Comparison of ENCODE assay signal across 9 mouse cellular contexts in the genomic region with DNA sequence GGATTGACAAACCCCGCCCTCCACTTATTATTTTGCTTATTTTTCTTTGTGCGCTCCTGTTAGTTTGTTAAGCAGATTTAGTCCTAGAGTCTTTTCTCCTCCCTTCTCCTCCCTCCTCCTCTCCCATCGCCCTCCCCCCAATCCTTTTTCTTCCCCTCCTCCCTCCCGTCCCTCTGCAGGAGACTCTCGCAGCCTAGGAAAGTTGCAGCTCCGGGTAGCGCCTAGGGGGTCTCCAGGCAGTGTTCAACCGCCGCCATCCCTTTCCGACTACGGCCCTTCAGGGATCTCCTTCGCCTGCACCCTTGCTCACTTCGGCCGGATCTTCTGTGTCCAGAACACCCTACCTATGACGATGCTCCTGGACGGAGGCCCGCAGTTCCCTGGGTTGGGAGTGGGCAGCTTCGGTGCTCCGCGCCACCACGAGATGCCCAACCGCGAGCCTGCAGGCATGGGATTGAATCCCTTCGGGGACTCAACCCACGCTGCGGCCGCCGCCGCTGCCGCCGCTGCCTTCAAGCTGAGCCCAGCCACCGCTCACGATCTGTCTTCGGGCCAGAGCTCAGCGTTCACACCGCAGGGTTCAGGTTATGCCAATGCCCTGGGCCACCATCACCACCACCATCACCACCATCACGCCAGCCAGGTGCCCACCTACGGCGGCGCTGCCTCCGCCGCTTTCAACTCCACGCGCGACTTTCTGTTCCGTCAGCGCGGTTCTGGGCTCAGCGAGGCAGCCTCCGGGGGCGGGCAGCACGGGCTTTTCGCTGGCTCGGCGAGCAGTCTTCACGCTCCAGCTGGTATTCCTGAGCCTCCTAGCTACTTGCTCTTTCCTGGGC. TPM values are rescaled to one million over a fixed set of nuclear protein-coding genes. Genes with fewer than 3 reads are reported as not detected.
DNase-seq lines count a peak whose midpoint lies in the region; ATAC-seq and TF ChIP-seq lines count a peak whose summit lies in the region.
"Had no signal": no experiment of that assay in that cellular context is flagged by ENCODE, and none has a peak within 500 bp of the region (broad histone marks: within the 10 kb centered on the region; RNA-seq: fewer than 3 reads in every experiment).

No protein-coding gene starts in this region.

- TF ChIP-seq EP300 in stomach, postnatal 0 days (optimal IDR thresholded peaks at IDR 0.05), result no peak

- ATAC-seq in embryonic facial prominence, embryonic 12.5 days (ENCODE audit: insufficient number of reproducible peaks, insufficient read depth, low FRiP score, low TSS enrichment), result 0 out of 2 replicates have a peak, but pooled peaks have one; percentile 13
- ATAC-seq in limb, embryonic 12.5 days (ENCODE audit: insufficient number of reproducible peaks, insufficient read depth, low FRiP score, low TSS enrichment, low read depth), result peak; percentile 32; the same call in 1 of the 2 replicates
- no peak for ATAC-seq in stomach, postnatal 0 days (ENCODE audit: low FRiP score, low TSS enrichment)

- intact Hi-C loops in gastrocnemius, adult 2 months (cut with DNase I), result no loop called here

- WGBS in embryonic facial prominence, embryonic 12.5 days, result 24% methylated on average over 56 of the region's 56 CpGs
- 18% methylated on average over 53 of the region's 56 CpGs for WGBS in limb, embryonic 12.5 days
- 23% methylated on average over 53 of the region's 56 CpGs for WGBS in stomach, postnatal 0 days

- no peaks in the 10 kb centered on the region for H3K9me3 ChIP-seq in E14TG2a.4 (ENCODE audit: low read length)
- no peaks in the 10 kb centered on the region for H3K9me3 ChIP-seq in embryonic facial prominence, embryonic 12.5 days
- no peaks in the 10 kb centered on the region for H3K9me3 ChIP-seq in limb, embryonic 12.5 days
- H3K9me3 ChIP-seq in stomach, postnatal 0 days (ENCODE audit: control insufficient read depth, low read length), result no peaks in the 10 kb centered on the region

- H3K27me3 ChIP-seq in E14TG2a.4 (ENCODE audit: insufficient read depth, low read length), result no peaks in the 10 kb centered on the region
- H3K27me3 ChIP-seq in embryonic facial prominence, embryonic 12.5 days, result peaks cover 34% of the 10 kb centered on the region
- peaks cover 60% of the 10 kb centered on the region for H3K27me3 ChIP-seq in limb, embryonic 12.5 days
- no peaks in the 10 kb centered on the region for H3K27me3 ChIP-seq in stomach, postnatal 0 days (ENCODE audit: control insufficient read depth, insufficient read depth, low read length)

- no peak for TF ChIP-seq CTCF in gastrocnemius, adult 2 months (IDR thresholded peaks at IDR 0.05)
- no peak for TF ChIP-seq CTCF in E14TG2a.4 (conservative IDR thresholded peaks at IDR 0.05; ENCODE audit: low read length)
- no peak for TF ChIP-seq CTCF in stomach, postnatal 0 days (IDR thresholded peaks at IDR 0.05; ENCODE audit: low read depth)

- H3K27ac ChIP-seq in gastrocnemius, adult 2 months, result no peak overlapping the region
- 0 out of 2 replicates have a peak overlapping the region, but pooled peaks have one; percentile 6 for H3K27ac ChIP-seq in embryonic facial prominence, embryonic 12.5 days
- peak overlapping the region; percentile 78 for H3K27ac ChIP-seq in limb, embryonic 12.5 days
- H3K27ac ChIP-seq in stomach, postnatal 0 days (replicated peaks), result no peak overlapping the region

- H3K36me3 ChIP-seq in E14TG2a.4 (ENCODE audit: insufficient read depth, low read length), result peaks cover 31% of the 10 kb centered on the region
- no peaks in the 10 kb centered on the region for H3K36me3 ChIP-seq in embryonic facial prominence, embryonic 12.5 days
- H3K36me3 ChIP-seq in limb, embryonic 12.5 days, result no peaks in the 10 kb centered on the region
- H3K36me3 ChIP-seq in stomach, postnatal 0 days (ENCODE audit: control insufficient read depth, insufficient read depth, low read length), result no peaks in the 10 kb centered on the region

- DNase-seq in gastrocnemius, adult 2 months, result peak; percentile 13
- DNase-seq in gastrocnemius, adult 18-20 months (ENCODE audit: low spot score), result no peak
- DNase-seq in stomach, postnatal 0 days (ENCODE audit: low spot score), result no peak
- no peak for DNase-seq in layer of hippocampus, postnatal 14 days (ENCODE audit: low spot score in 2 of 2)
- DNase-seq in frontal cortex, postnatal 14 days (ENCODE audit: low spot score in 2 of 2), result no peak

- H3K4me1 ChIP-seq in E14TG2a.4 (replicated peaks; ENCODE audit: low read depth, low read length), result peaks cover 34% of the 10 kb centered on the region
- no peaks in the 10 kb centered on the region for H3K4me1 ChIP-seq in embryonic facial prominence, embryonic 12.5 days
- no peaks in the 10 kb centered on the region; the same call in 1 of the 2 replicates for H3K4me1 ChIP-seq in limb, embryonic 12.5 days (replicated peaks)
- H3K4me1 ChIP-seq in stomach, postnatal 0 days (replicated peaks; ENCODE audit: control insufficient read depth, insufficient read depth), result no peaks in the 10 kb centered on the region

- peak overlapping the region; percentile 54 for H3K4me2 ChIP-seq in embryonic facial prominence, embryonic 12.5 days (replicated peaks)
- H3K4me2 ChIP-seq in limb, embryonic 12.5 days, result peak overlapping the region; percentile 63
- H3K4me2 ChIP-seq in stomach, postnatal 0 days (replicated peaks; ENCODE audit: low read depth), result peak overlapping the region; percentile 44

- H3K4me3 ChIP-seq in gastrocnemius, adult 2 months, result peak overlapping the region; percentile 67
- H3K4me3 ChIP-seq in E14TG2a.4 (replicated peaks; ENCODE audit: low read length), result peak overlapping the region; percentile 88
- peak overlapping the region; percentile 37 for H3K4me3 ChIP-seq in embryonic facial prominence, embryonic 12.5 days
- peak overlapping the region; percentile 47 for H3K4me3 ChIP-seq in limb, embryonic 12.5 days (replicated peaks)
- H3K4me3 ChIP-seq in stomach, postnatal 0 days (ENCODE audit: low read depth, low read length), result peak overlapping the region; percentile 32

- H3K9ac ChIP-seq in embryonic facial prominence, embryonic 12.5 days, result no peak overlapping the region
- H3K9ac ChIP-seq in limb, embryonic 12.5 days (replicated peaks), result peak overlapping the region; percentile 62
- H3K9ac ChIP-seq in stomach, postnatal 0 days (ENCODE audit: low read length), result no peak overlapping the region

RNA-seq across cellular contexts. Expression of a gene that starts 8.6 kb away (rescaled TPM):
- not detected for total RNA-seq in gastrocnemius, adult 2 months (2021)
- not detected for total RNA-seq in gastrocnemius, adult 18-20 months (2021)
- polyA plus RNA-seq in embryonic facial prominence, embryonic 12.5 days (2016; fragmentation: Nextera tagmentation; extraction: Ambion mirVana), result 3.2 and 3.4 TPM in 2 replicates
- polyA plus RNA-seq in limb, embryonic 12.5 days (2016; fragmentation: Nextera tagmentation; extraction: Ambion mirVana), result 10.5 and 11.9 TPM in 2 replicates
- polyA plus RNA-seq in stomach, postnatal 0 days (2015; fragmentation: Nextera tagmentation; extraction: Ambion mirVana), result 0.04 TPM in 1 of 2 replicates, not detected in the other
- 1 to 10 TPM; 4.9 to 5.2 TPM for total RNA-seq in layer of hippocampus, postnatal 14 days (2021)
- polyA plus RNA-seq: C2C12 had no signal

Comparison
In these comparisons a context has a peak if more than half of its experiments do, and no peak if none do; other contexts are left out.
1. H3K27ac ChIP-seq: peak in embryonic facial prominence, embryonic 12.5 days (single experiment) and limb, embryonic 12.5 days (single experiment); none in gastrocnemius, adult 2 months (single experiment) and stomach, postnatal 0 days (single experiment).
2. H3K4me3 ChIP-seq: peak in every context shown above with its lines; median percentile 88 in E14TG2a.4; 67 in gastrocnemius, adult 2 months; 47 in limb, embryonic 12.5 days; 37 in embryonic facial prominence, embryonic 12.5 days; 32 in stomach, postnatal 0 days.
3. RNA of a gene that starts 8.6 kb away (total RNA-seq): 4.9 to 5.2 TPM in layer of hippocampus, postnatal 14 days; not detected in gastrocnemius, adult 2 months and not detected in gastrocnemius, adult 18-20 months; every median in the first group is over 4 times any median in the second.
4. Peak in every context shown above with its lines, with median percentiles within 50 percentile points of each other: H3K4me2 ChIP-seq.